Comparison of ENCODE assay signal across 20 mouse cellular contexts in the genomic region with DNA sequence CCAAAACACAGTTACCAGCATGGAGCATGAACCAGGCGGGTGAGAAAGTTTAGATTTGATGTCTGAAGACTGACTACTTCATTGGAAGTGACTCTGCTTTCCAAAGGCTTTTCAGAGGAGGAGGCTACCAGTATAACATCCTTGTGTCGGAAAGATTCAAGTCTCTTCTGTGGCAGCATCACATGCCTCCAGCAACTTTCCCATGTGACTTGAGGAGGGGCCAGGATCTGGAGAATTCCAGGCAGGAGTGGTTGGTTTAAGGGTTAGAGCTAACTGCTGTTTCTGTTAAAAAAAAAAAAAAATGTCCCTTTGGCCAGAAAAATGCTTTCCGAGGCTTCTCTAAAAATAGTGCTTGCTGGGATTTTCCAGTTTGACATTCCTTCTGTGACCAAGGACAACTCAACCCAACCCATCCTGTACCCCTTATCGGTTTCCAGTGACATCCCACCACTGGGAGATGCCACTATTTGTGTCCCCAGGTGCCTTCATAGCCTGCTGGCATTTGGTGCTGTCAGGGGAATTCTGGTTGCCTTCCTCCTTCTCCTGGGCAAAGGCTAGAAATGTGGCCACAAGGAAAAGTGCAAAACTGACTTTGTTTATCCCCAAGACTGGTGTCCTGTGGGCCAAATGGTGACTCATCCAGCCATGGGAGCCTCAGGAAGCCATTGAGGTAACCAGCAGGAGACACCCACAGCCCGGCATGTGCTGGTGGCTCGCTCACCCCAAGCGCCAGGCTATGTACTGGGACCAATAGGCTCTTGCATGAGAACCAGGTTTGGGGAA. TPM values are rescaled to one million over a fixed set of nuclear protein-coding genes. Genes with fewer than 3 reads are reported as not detected.
DNase-seq lines count a peak whose midpoint lies in the region; ATAC-seq and TF ChIP-seq lines count a peak whose summit lies in the region.
"Had no signal": no experiment of that assay in that cellular context is flagged by ENCODE, and none has a peak within 500 bp of the region (broad histone marks: within the 10 kb centered on the region; RNA-seq: fewer than 3 reads in every experiment).

No protein-coding gene starts in this region.

- no peaks in the 10 kb centered on the region for H3K79me2 ChIP-seq in C2C12 (ENCODE audit: control insufficient read depth, insufficient read depth)

- no peak overlapping the region for H3K4me2 ChIP-seq in kidney, embryonic 15.5 days
- H3K4me2 ChIP-seq: hindbrain, embryonic 12.5 days; limb, embryonic 12.5 days; liver, embryonic 12.5 days; lung, embryonic 14.5 days; neural tube, embryonic 12.5 days had no signal

- no peak for TF ChIP-seq CTCF in C2C12 (IDR thresholded peaks at IDR 0.05; ENCODE audit: control insufficient read depth, insufficient read depth, insufficient read length)

- peaks cover 10% of the 10 kb centered on the region for H3K4me1 ChIP-seq in kidney, embryonic 15.5 days
- H3K4me1 ChIP-seq: hindbrain, embryonic 12.5 days; limb, embryonic 12.5 days; liver, embryonic 12.5 days; neural tube, embryonic 12.5 days had no signal

- DNase-seq in heart, adult 11 months: peak; percentile 95
- no peak for DNase-seq in heart, postnatal 36 days
- DNase-seq in kidney, postnatal 36 days: peak; percentile 29 to 39
- DNase-seq in adipocyte (ENCODE audit: low spot score): peak; percentile 79
- no peak for DNase-seq in ovary, adult 18-20 months (ENCODE audit: low spot score)
- DNase-seq in frontal cortex, postnatal 36 days (ENCODE audit: low spot score in 2 of 2): no peak
- DNase-seq: adrenal gland, postnatal 10 days; cerebellum, adult 11 months; cerebellum, postnatal 10 days; forebrain, postnatal 0 days; lung, embryonic 14.5 days; lung, postnatal 4 days had no signal

- H3ac ChIP-seq in C2C12 (ENCODE audit: control insufficient read depth, insufficient read length, low read depth): no peak overlapping the region

- no peak overlapping the region for H3K27ac ChIP-seq in kidney, embryonic 15.5 days
- H3K27ac ChIP-seq: forebrain, embryonic 10.5 days; hindbrain, embryonic 12.5 days; limb, embryonic 12.5 days; liver, embryonic 12.5 days; neural tube, embryonic 12.5 days had no signal

- no peaks in the 10 kb centered on the region for H3K9me3 ChIP-seq in kidney, embryonic 15.5 days (replicated peaks)
- H3K9me3 ChIP-seq: forebrain, embryonic 10.5 days; G1E; limb, embryonic 12.5 days; liver, embryonic 12.5 days; neural tube, embryonic 12.5 days had no signal

- no peaks in the 10 kb centered on the region for H3K27me3 ChIP-seq in kidney, embryonic 15.5 days
- no peaks in the 10 kb centered on the region for H3K27me3 ChIP-seq in C2C12 (ENCODE audit: control insufficient read depth, insufficient read depth, insufficient read length)
- H3K27me3 ChIP-seq: hindbrain, embryonic 12.5 days; limb, embryonic 12.5 days; neural tube, embryonic 12.5 days had no signal

- no peaks in the 10 kb centered on the region for H3K36me3 ChIP-seq in kidney, embryonic 15.5 days
- H3K36me3 ChIP-seq in C2C12 (ENCODE audit: control insufficient read depth, insufficient read depth): no peaks in the 10 kb centered on the region
- H3K36me3 ChIP-seq: forebrain, embryonic 10.5 days; G1E; hindbrain, embryonic 12.5 days; limb, embryonic 12.5 days; liver, embryonic 12.5 days; neural tube, embryonic 12.5 days had no signal

- H3K79me3 ChIP-seq in C2C12 (ENCODE audit: low read depth): no peaks in the 10 kb centered on the region

- no peak overlapping the region for H3K9ac ChIP-seq in kidney, embryonic 15.5 days
- H3K9ac ChIP-seq: forebrain, postnatal 0 days; hindbrain, embryonic 12.5 days; limb, embryonic 12.5 days; liver, embryonic 12.5 days; lung, embryonic 14.5 days; neural tube, embryonic 12.5 days had no signal

- ATAC-seq in kidney, embryonic 15.5 days (replicated peaks; ENCODE audit: low FRiP score): no peak
- ATAC-seq: forebrain, postnatal 0 days; liver, embryonic 12.5 days had no signal

- H3K4me3 ChIP-seq in kidney, embryonic 15.5 days (replicated peaks): no peak overlapping the region
- H3K4me3 ChIP-seq in C2C12 (ENCODE audit: insufficient read depth, poor library complexity, severe bottlenecking): no peak overlapping the region
- H3K4me3 ChIP-seq: forebrain, embryonic 10.5 days; hindbrain, embryonic 12.5 days; limb, embryonic 12.5 days; liver, embryonic 12.5 days; neural tube, embryonic 12.5 days had no signal

- 86% methylated on average over 7 of the region's 7 CpGs for WGBS in kidney, embryonic 15.5 days

- intact Hi-C loops in heart, postnatal 36 days (cut with DNase I): loop anchor here (5.0 kb wide), 1 partner anchor 34 kb away; a partner anchor contains a TSS

TF ChIP-seq in C2C12, 6 proteins besides CTCF, POLR2A, EP300 and RAD21:
- TF ChIP-seq FOSL1 (IDR thresholded peaks at IDR 0.05; ENCODE audit: insufficient read depth, low read length, poor library complexity, severe bottlenecking) (peak; percentile 3), MAX (IDR thresholded peaks at IDR 0.05) (peak; percentile 78), USF1 (IDR thresholded peaks at IDR 0.05; ENCODE audit: low read depth) (peak; percentile 64), MYOD1 (IDR thresholded peaks at IDR 0.05; ENCODE audit: control insufficient read depth, insufficient read length, low read depth) (no peak), MYOG (IDR thresholded peaks at IDR 0.05; ENCODE audit: control insufficient read depth, extremely low read depth, insufficient read length) (no peak), CEBPB (IDR thresholded peaks at IDR 0.05; ENCODE audit: low read depth) (no peak)

RNA-seq across cellular contexts. Expression of a gene that starts 12.9 kb away (rescaled TPM):
- total RNA-seq in heart, postnatal 36 days (2021): 10 to 100 TPM; 11.0 to 12.0 TPM
- 3.9 and 4.1 TPM in 2 replicates for polyA plus RNA-seq in kidney, embryonic 15.5 days (2015; fragmentation: Nextera tagmentation; extraction: Ambion mirVana)
- 11.3 TPM for polyA plus RNA-seq in C2C12 (2012; fragmentation: generic; extraction: Trizol)
- polyA plus RNA-seq: G1E had no signal

RNA-seq across cellular contexts. Expression of a gene that starts 34.3 kb away (rescaled TPM):
- 100 to 1,000 TPM; 104 to 112 TPM for total RNA-seq in heart, postnatal 36 days (2021)
- 59.5 and 62.6 TPM in 2 replicates for polyA plus RNA-seq in kidney, embryonic 15.5 days (2015; fragmentation: Nextera tagmentation; extraction: Ambion mirVana)
- 26.8 TPM for polyA plus RNA-seq in C2C12 (2012; fragmentation: generic; extraction: Trizol)

Comparison
In these comparisons a context has a peak if more than half of its experiments do, and no peak if none do; other contexts are left out.
1. DNase-seq: peak in heart, adult 11 months (single experiment), kidney, postnatal 36 days (2 of 2) and adipocyte (single experiment); none in heart, postnatal 36 days (0 of 2), ovary, adult 18-20 months (single experiment) and frontal cortex, postnatal 36 days (0 of 2).